Mouse (Mus musculus) limb, embryonic 14.5 days (tissue): Measurements from ENCODE around the gene Setd1b. TPM values are rescaled to one million over a fixed set of nuclear protein-coding genes. Genes with fewer than 3 reads are reported as not detected.

Source experiments
- ATAC-seq: fragments of 200-750 bp; cut with Nextera tagmentation; 2 replicates; pipeline ENCODE4 v1.8.0; 2017; ENCODE audit warnings: low read depth, moderate number of reproducible peaks, moderate TSS enrichment; ENCODE audit not compliant: low FRiP score
- DNase-seq: peaks from one replicate; pipeline ENCODE4 v3.0.0-alpha.2; 2015; ENCODE audit warnings: low spot score
- H3K27ac ChIP-seq: fragments of 300-500 bp; sonication (generic); replicated peaks from 2 replicates; pipeline ENCODE4 v1.5.1; 2014; ENCODE audit warnings: low read depth, mild to moderate bottlenecking, low read length, moderate library complexity, mixed read lengths
- H3K27me3 ChIP-seq: fragments of 300-500 bp; sonication (generic); 2 replicates; pipeline ENCODE4 v1.6.1; 2014; ENCODE audit warnings: low read length, mixed read lengths; ENCODE audit not compliant: control insufficient read depth, insufficient read depth
- H3K36me3 ChIP-seq: fragments of 300-500 bp; sonication (generic); 2 replicates; pipeline ENCODE4 v1.6.1; 2014; ENCODE audit warnings: mild to moderate bottlenecking, low read length, moderate library complexity, mixed read lengths; ENCODE audit not compliant: control insufficient read depth, insufficient read depth
- H3K4me1 ChIP-seq: fragments of 300-500 bp; sonication (generic); 2 replicates; pipeline ENCODE4 v1.6.1; 2014; ENCODE audit warnings: antibody characterized with exemption, low read length, mixed read lengths; ENCODE audit not compliant: control insufficient read depth, insufficient read depth
- H3K4me2 ChIP-seq: fragments of 300-500 bp; sonication (generic); replicated peaks from 2 replicates; pipeline ENCODE4 v1.6.1; 2014; ENCODE audit warnings: low read depth, mild to moderate bottlenecking, low read length, moderate library complexity; ENCODE audit not compliant: severe bottlenecking
- H3K4me3 ChIP-seq: fragments of 300-500 bp; sonication (generic); replicated peaks from 2 replicates; pipeline ENCODE4 v1.5.1; 2014; ENCODE audit warnings: low read length
- H3K9ac ChIP-seq: fragments of 300-500 bp; sonication (generic); 2 replicates; pipeline ENCODE4 v1.6.1; 2014; ENCODE audit warnings: mild to moderate bottlenecking, low read depth, low read length, moderate library complexity; ENCODE audit not compliant: severe bottlenecking
- H3K9me3 ChIP-seq: fragments of 300-500 bp; sonication (generic); 2 replicates; pipeline ENCODE4 v1.6.1; 2016; ENCODE audit warnings: low read length; ENCODE audit not compliant: control insufficient read depth
- POLR2A ChIP-seq: fragments of 200-500 bp; IDR thresholded peaks from 2 replicates; pipeline ENCODE4 v1.8.0; 2012; ENCODE audit warnings: inconsistent platforms, mild to moderate bottlenecking, moderate library complexity, borderline replicate concordance; ENCODE audit not compliant: insufficient read depth, insufficient read length; ENCODE audit errors: extremely low read depth
- WGBS: fragments of 180-500 bp; shearing (Covaris S2); extraction: QIAGEN DNeasy Blood & Tissue Kit; methylation state at CpG from one replicate; pipeline ENCODE4 v1.1.7; 2014; 5-methylcytosine and 5-hydroxymethylcytosine counted together
- polyA plus RNA-seq, 2 experiments: library from polyadenylated mRNA; depleted of rRNA in 1 of 2; stranded (reverse) in 1 of 2; unstranded in 1 of 2; fragments of >200 nt; fragmentation: Nextera tagmentation in 1 of 2; extraction: Ambion mirVana in 1 of 2; gene quantifications; 2 replicates each; pipeline versions ENCODE4 v1.2.1 to v1.2.3; 2012 to 2014

The Setd1b gene
- polyA plus RNA-seq, 2 experiments, result 11.7 to 15.0 TPM

- no peaks in the 10 kb centered on the region for H3K9me3 ChIP-seq
- H3K4me2 ChIP-seq, result no peak overlapping the region
- H3K36me3 ChIP-seq, result no peaks in the 10 kb centered on the region
- WGBS, result 87% methylated on average over 3 of the region's 3 CpGs
- H3K4me3 ChIP-seq, result no peak overlapping the region
- no peak overlapping the region for H3K27ac ChIP-seq
- DNase-seq (no peak), ATAC-seq (no peak)
- no peaks in the 10 kb centered on the region for H3K4me1 ChIP-seq
- no peak overlapping the region for H3K9ac ChIP-seq
- H3K27me3 ChIP-seq, result no peaks in the 10 kb centered on the region
- no peak for TF ChIP-seq POLR2A
Observed at GRCm38 (mm10) chr5:123187306-123187705, 45.3 kb downstream of the Setd1b start.

DNA sequence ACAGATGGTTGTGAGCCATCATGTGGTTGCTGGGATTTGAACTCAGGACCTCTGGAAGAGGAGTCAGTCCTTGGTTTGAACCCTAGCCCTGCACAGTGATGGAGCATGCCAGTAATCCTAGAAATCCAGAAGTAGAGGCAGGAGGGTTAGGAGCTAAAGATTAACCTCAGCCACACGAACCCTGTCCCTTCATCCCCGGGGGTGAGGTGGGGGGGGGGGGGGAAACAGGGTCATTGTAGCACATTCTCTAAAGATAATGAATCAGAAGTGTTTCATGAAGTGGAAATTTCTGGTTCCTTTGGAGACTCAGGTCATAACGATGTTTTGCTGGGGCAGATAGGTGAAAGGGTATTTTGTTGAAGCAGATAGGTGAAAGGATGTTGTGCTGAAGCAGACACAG, 48.9 kb downstream of the Setd1b start:
- WGBS, result 86% methylated on average over 3 of the region's 3 CpGs

GRCm38 (mm10) chr5:123191427-123191826, 49.4 kb downstream of the Setd1b start:
- DNase-seq, result no peak
- Histone ChIP-seq H3K9me3 (no peaks in the 10 kb centered on the region), H3K4me3 (no peak overlapping the region), H3K4me1 (no peaks in the 10 kb centered on the region), H3K36me3 (no peaks in the 10 kb centered on the region), H3K4me2 (no peak overlapping the region), H3K27me3 (no peaks in the 10 kb centered on the region), H3K9ac (no peak overlapping the region), H3K27ac (no peak overlapping the region)
- TF ChIP-seq POLR2A, result no peak
- 84% methylated on average over 6 of the region's 6 CpGs for WGBS
- ATAC-seq, result no peak

More for the DNA sequence above, 48.9 kb downstream of the Setd1b start:
- no peak overlapping the region for H3K27ac ChIP-seq
- H3K4me3 ChIP-seq, result no peak overlapping the region
- H3K9ac ChIP-seq, result no peak overlapping the region
- ATAC-seq, result no peak
- H3K36me3 ChIP-seq, result no peaks in the 10 kb centered on the region
- H3K4me2 ChIP-seq, result no peak overlapping the region
- no peaks in the 10 kb centered on the region for H3K9me3 ChIP-seq
- DNase-seq, result no peak
- no peak for TF ChIP-seq POLR2A
- no peaks in the 10 kb centered on the region for H3K4me1 ChIP-seq
- no peaks in the 10 kb centered on the region for H3K27me3 ChIP-seq

GRCm38 (mm10) chr5:123192606-123193150, 50.7 kb downstream of the Setd1b start:
- Histone ChIP-seq H3K27me3 (no peaks in the 10 kb centered on the region), H3K4me1 (no peaks in the 10 kb centered on the region), H3K36me3 (no peaks in the 10 kb centered on the region), H3K4me2 (no peak overlapping the region), H3K27ac (no peak overlapping the region), H3K9me3 (no peaks in the 10 kb centered on the region), H3K9ac (no peak overlapping the region), H3K4me3 (no peak overlapping the region)
- no peak for DNase-seq
- TF ChIP-seq POLR2A, result no peak
- ATAC-seq, result no peak
- 56% methylated on average over 9 of the region's 9 CpGs for WGBS

DNA sequence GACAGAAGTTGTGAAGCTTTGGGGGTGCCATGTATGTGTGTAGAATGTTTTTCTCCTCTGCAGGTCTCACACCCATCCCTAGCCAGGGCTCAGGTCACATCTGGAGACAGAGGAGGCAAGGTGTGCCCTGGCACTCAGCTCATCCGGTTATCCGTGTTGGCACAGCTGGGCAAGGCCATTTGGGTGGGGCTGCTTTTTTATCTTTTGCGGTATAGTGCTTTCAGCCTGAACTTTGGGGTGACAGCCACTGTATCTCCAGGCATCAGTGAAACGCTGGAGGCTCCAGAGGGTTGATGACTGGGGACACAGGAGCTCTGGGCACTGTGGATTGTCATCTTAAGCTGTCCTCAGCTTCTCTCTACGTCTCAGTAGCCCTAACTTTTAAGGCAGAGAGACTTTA, 51.4 kb downstream of the Setd1b start:
- Histone ChIP-seq H3K9ac (no peak overlapping the region), H3K27me3 (no peaks in the 10 kb centered on the region), H3K4me2 (no peak overlapping the region), H3K4me1 (no peaks in the 10 kb centered on the region), H3K4me3 (no peak overlapping the region), H3K9me3 (no peaks in the 10 kb centered on the region), H3K27ac (no peak overlapping the region), H3K36me3 (no peaks in the 10 kb centered on the region)
- DNase-seq (no peak), ATAC-seq (no peak)
- TF ChIP-seq POLR2A, result no peak
- 74% methylated on average over 5 of the region's 5 CpGs for WGBS

DNA sequence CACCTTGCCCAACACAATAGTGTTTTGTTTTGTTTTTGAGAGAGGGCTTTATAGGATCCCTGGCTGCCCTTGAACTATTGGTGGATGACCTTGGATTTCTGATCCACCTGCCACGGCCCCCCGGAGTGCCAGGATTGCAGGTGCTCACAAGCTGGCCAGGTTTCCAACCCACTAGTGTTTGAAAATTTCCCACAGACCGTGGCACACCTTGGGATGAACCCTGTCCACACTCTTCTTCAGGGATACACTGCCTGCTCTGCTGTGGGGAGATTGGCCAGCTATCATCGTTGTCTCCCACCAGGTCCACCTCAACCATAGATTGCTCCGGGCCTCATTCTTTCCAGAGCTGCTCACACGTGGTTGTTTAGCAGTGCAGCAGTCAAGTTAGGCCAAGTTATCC, 52.9 kb downstream of the Setd1b start:
- 89% methylated on average over 6 of the region's 6 CpGs for WGBS
- no peak overlapping the region for H3K4me2 ChIP-seq
- DNase-seq, result no peak
- H3K27ac ChIP-seq, result no peak overlapping the region
- no peaks in the 10 kb centered on the region for H3K36me3 ChIP-seq
- H3K9ac ChIP-seq, result no peak overlapping the region
- no peak overlapping the region for H3K4me3 ChIP-seq
- no peak for TF ChIP-seq POLR2A
- no peaks in the 10 kb centered on the region for H3K9me3 ChIP-seq
- H3K4me1 ChIP-seq, result no peaks in the 10 kb centered on the region
- no peak for ATAC-seq
- no peaks in the 10 kb centered on the region for H3K27me3 ChIP-seq
